Mouse (Mus musculus) macrophage (primary cell): ENCODE measurements around the gene Il12rb2. TPM values are rescaled to one million over a fixed set of nuclear protein-coding genes. Genes with fewer than 3 reads are reported as not detected.
A peak's percentile ranks its signal among the peaks of the same experiment; 100 is the strongest.

Experiments
- H3K27ac ChIP-seq: fragments of 350-480 bp; formaldehyde crosslinking; 2 replicates; pipeline ENCODE4 v1.9.0; 2021
- H3K36me3 ChIP-seq: fragments of 350-480 bp; formaldehyde crosslinking; 2 replicates; pipeline ENCODE4 v1.9.0; 2021; ENCODE audit errors: inconsistent target
- H3K4me3 ChIP-seq: fragments of 350-480 bp; formaldehyde crosslinking; 2 replicates; pipeline ENCODE4 v1.9.0; 2021; ENCODE audit errors: inconsistent target
- H3K79me2 ChIP-seq: fragments of 350-480 bp; formaldehyde crosslinking; 2 replicates; pipeline ENCODE4 v1.9.0; 2021; ENCODE audit errors: inconsistent target
- WGBS: methylation state at CpG from one replicate; pipeline ENCODE4 v1.1.7; 2026; ENCODE audit warnings: inconsistent platforms; ENCODE audit not compliant: missing documents; 5-methylcytosine and 5-hydroxymethylcytosine counted together
- polyA plus RNA-seq: library from polyadenylated mRNA; stranded (reverse); fragments of 250-400 nt; gene quantifications from 3 replicates; pipeline ENCODE4 v1.2.4, GENCODE M21; 2018; ENCODE audit warnings: inconsistent platforms
- total RNA-seq, 78 experiments: library from RNA; depleted of rRNA; stranded (reverse); fragments of 250-400 nt; gene quantifications; 1 replicate in 9 of 78; 2 replicates in 24 of 78; 3 replicates in 43 of 78; 4 replicates in 2 of 78; pipeline ENCODE4 v1.2.4; 2018; ENCODE audit warnings: inconsistent platforms in 56 of 78

Gene Il12rb2
- 10 to 100 TPM in 7 of 26 experiments, 1 to 10 TPM in 19; 4.6 to 14.0 (median 8.1) TPM for total RNA-seq (2018; cell fraction: chromatin; rRNA removed)
- 10 to 100 TPM; 12.0 to 38.1 (median 22.0) TPM for total RNA-seq (2018; cell fraction: cytosol; rRNA removed)
- total RNA-seq (2018; cell fraction: nucleus; rRNA removed): 10 to 100 TPM in 23 of 26 experiments, 1 to 10 TPM in 3; 8.7 to 31.6 (median 17.0) TPM
- 12.6 to 33.6 TPM (median 23.0 TPM) in 3 replicates for polyA plus RNA-seq

DNA sequence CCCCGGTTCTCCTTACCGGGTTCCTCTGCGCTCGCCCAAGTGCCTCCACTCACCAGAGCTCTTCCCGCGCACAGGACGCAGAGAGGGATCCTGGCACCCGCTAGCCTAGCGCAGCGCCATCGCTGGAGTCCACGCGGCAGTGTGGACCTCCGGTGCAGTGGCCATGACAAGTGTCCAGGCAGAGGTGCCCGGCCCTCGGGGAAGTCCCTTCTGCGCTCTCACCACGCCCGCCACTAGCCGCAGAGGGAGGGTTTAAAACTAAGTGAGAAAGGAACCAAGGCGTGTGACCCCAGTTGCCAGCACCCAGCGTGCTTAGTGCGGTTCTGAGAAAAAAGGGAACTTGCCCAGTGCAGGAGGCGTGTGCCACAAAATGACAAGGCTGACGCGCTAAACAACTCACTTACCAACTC, at the start of gene Il12rb2:
TSS of gene Il12rb2 (minus strand) at position 207 of the 410 bp plus-strand sequence.
- 2% methylated on average over 25 of the region's 26 CpGs for WGBS
- Histone ChIP-seq H3K4me3 (peak within 1 kb of the TSS; percentile 60), H3K27ac (peak within 1 kb of the TSS; percentile 44)

DNA sequence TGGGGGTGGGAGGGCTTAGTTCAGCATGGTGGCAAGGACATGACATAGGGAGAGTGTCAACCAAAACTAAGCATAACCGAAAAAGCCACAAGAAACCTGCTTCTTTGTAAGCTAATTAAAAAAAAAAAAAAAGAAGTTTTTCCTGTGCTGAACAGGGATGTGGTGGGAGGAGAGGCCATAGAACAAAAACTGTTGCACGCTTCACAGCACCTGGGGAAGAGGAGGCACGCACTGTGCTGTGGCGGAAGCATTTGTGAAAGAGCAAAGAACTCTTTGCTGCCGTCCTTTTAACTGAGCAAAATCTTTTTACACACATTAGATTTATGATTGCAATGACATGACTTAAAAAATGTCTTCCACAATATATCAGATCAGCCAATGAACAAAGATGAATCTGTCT, 45.8 kb upstream of the Il12rb2 start:
- H3K36me3 ChIP-seq: no peaks in the 10 kb centered on the region
- no peaks in the 10 kb centered on the region for H3K79me2 ChIP-seq
- H3K4me3 ChIP-seq: no peak overlapping the region
- H3K27ac ChIP-seq: no peak overlapping the region
- WGBS: 52% methylated on average over 5 of the region's 5 CpGs

More for the DNA sequence above, at the start of gene Il12rb2:
- Histone ChIP-seq H3K36me3 (no peaks in the 10 kb centered on the region), H3K79me2 (no peaks in the 10 kb centered on the region)

GRCm38 (mm10) chr6:67416557-67416956, 40.6 kb upstream of the Il12rb2 start:
- H3K36me3 ChIP-seq: no peaks in the 10 kb centered on the region
- no peak overlapping the region for H3K4me3 ChIP-seq
- H3K27ac ChIP-seq: no peak overlapping the region
- no peaks in the 10 kb centered on the region for H3K79me2 ChIP-seq
- WGBS: 24% methylated on average over 2 of the region's 3 CpGs

GRCm38 (mm10) chr6:67415276-67415675, 39.3 kb upstream of the Il12rb2 start:
- Histone ChIP-seq H3K27ac (0 out of 2 replicates have a peak overlapping the region, but pooled peaks have one; percentile 19), H3K79me2 (no peaks in the 10 kb centered on the region), H3K4me3 (no peak overlapping the region), H3K36me3 (no peaks in the 10 kb centered on the region)
- 38% methylated on average over 5 of the region's 5 CpGs for WGBS

DNA sequence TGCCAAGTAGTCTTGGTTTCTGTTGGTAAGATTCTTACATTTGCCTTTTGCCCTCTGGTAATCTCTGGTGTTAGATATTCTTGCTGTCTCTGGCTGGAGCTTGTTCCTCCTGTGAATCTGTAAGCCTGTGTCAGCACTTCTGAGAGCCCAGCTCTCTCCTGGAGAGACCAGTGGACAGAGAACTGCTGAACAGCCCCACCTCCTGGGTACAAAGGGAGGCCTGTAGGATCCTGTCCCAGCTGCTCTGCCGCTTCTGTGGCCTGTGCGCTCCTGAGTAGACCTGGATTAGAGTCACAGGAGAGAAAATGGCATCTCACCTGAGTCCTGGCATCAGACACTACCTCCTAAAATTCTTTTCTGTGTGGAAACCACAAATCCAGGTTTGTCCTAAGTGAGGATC, 37.4 kb upstream of the Il12rb2 start:
- 82% methylated on average over 2 of the region's 2 CpGs for WGBS
- H3K36me3 ChIP-seq: no peaks in the 10 kb centered on the region

GRCm38 (mm10) chr6:67405281-67405682, 29.3 kb upstream of the Il12rb2 start:
- Histone ChIP-seq H3K4me3 (no peak overlapping the region), H3K79me2 (no peaks in the 10 kb centered on the region), H3K27ac (no peak overlapping the region), H3K36me3 (no peaks in the 10 kb centered on the region)
- WGBS: 94% methylated on average over 3 of the region's 3 CpGs

More for the DNA sequence above, 37.4 kb upstream of the Il12rb2 start:
- Histone ChIP-seq H3K79me2 (no peaks in the 10 kb centered on the region), H3K27ac (no peak overlapping the region), H3K4me3 (no peak overlapping the region)

- Histone ChIP-seq H3K36me3 (no peaks in the 10 kb centered on the region), H3K79me2 (no peaks in the 10 kb centered on the region), H3K27ac (no peak overlapping the region), H3K4me3 (no peak overlapping the region)
- 95% methylated on average over 5 of the region's 5 CpGs for WGBS
Measured at GRCm38 (mm10) chr6:67399551-67399950, 23.6 kb upstream of the Il12rb2 start.

DNA sequence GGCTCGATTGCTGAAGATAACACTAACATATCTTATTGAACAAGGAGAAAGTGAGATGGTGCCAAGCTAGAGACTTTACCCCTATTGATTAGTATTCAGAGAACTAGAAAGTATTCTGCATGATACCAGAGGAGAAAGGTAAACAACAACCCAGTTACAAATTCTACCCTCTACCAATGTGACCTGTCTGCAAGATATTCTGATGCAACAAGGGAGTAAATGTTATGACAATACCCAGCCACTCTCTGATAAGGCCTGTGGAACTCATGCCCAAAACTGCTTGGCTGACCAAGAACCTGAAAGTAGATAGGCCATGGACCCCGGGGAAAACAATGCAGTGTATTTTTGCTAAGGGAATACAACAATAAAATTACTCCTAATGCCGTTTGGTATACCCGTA, 10.2 kb downstream of the Il12rb2 start:
- Histone ChIP-seq H3K4me3 (no peak overlapping the region), H3K79me2 (no peaks in the 10 kb centered on the region), H3K27ac (no peak overlapping the region), H3K36me3 (no peaks in the 10 kb centered on the region)
- 95% methylated on average over 4 of the region's 4 CpGs for WGBS

DNA sequence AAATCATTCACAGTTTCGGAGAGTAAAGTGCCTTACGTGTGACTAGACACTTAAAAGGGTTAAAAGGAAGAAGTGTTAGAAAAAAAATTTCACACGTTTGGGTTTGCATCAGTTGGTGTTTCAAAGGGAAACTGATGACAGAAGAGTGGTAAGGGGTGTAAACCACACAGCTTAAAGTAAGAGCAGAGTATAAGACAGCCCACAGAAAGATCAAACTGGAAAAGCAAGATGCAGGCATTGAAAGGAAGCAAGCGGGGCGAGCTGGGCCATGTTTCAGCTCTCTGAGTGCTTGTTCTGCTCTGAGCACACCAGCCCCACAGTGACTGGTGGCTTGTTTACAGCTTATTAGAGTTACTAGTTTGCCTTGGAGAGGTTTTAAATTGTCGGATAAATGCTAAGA, 27.9 kb downstream of the Il12rb2 start:
- H3K36me3 ChIP-seq: no peaks in the 10 kb centered on the region
- H3K4me3 ChIP-seq: no peak overlapping the region
- no peaks in the 10 kb centered on the region for H3K79me2 ChIP-seq
- WGBS: 55% methylated on average over 6 of the region's 6 CpGs
- H3K27ac ChIP-seq: no peak overlapping the region

GRCm38 (mm10) chr6:67339494-67339893, 36.5 kb downstream of the Il12rb2 start:
- no peak overlapping the region for H3K27ac ChIP-seq
- no peaks in the 10 kb centered on the region for H3K36me3 ChIP-seq
- no peak overlapping the region for H3K4me3 ChIP-seq
- H3K79me2 ChIP-seq: no peaks in the 10 kb centered on the region

DNA sequence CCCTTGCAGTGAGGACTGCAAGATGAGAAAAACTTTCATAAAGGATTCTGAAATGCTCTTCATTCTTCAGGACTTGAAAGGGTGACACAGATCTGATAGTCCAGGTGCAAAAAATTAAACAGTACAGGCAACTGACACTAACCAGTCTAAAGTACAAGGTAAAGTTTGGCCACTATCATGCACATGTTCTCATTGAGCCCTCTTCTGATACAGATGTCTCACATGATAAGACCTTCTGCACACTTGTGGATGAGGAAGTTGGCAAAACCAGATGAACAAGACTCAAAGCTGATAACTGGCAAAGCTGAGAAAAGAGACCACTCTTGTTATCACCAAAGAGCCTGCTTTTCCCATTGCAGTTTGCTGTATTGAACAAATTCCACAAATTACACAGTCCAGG, 38.0 kb downstream of the Il12rb2 start:
- H3K27ac ChIP-seq: no peak overlapping the region
- no peak overlapping the region for H3K4me3 ChIP-seq
- no peaks in the 10 kb centered on the region for H3K36me3 ChIP-seq
- no peaks in the 10 kb centered on the region for H3K79me2 ChIP-seq

DNA sequence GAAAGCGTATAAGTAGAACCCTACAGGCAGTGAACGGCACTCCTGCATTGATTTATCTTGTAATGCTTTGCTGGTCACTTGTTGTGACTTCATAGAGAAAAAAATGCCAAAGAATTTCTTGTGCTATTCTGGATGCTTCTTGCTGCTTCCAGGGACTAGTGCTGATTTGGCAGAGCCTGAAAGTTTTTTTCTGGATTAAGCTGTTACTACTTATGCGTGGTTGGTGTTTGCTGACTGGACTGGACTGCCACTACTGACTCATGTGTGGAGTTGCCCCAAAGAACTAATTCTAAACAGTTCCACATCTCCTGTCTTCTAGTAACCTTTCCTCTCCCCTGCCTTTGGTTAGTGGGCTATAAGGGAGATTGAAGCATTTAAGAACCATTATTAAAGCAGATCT, 52.2 kb downstream of the Il12rb2 start:
- no peak overlapping the region for H3K4me3 ChIP-seq
- WGBS: 84% methylated on average over 3 of the region's 3 CpGs
- H3K27ac ChIP-seq: no peak overlapping the region
- no peaks in the 10 kb centered on the region for H3K79me2 ChIP-seq
- no peaks in the 10 kb centered on the region for H3K36me3 ChIP-seq

- WGBS: 24% methylated on average over 6 of the region's 10 CpGs
- H3K4me3 ChIP-seq: no peak overlapping the region
- H3K36me3 ChIP-seq: no peaks in the 10 kb centered on the region
- no peak overlapping the region for H3K27ac ChIP-seq
- H3K79me2 ChIP-seq: no peaks in the 10 kb centered on the region
Measured at GRCm38 (mm10) chr6:67318451-67318850, 57.5 kb downstream of the Il12rb2 start.

GRCm38 (mm10) chr6:67317827-67318338, 58.1 kb downstream of the Il12rb2 start:
- 83% methylated on average over 8 of the region's 8 CpGs for WGBS
- Histone ChIP-seq H3K4me3 (no peak overlapping the region), H3K27ac (no peak overlapping the region), H3K79me2 (no peaks in the 10 kb centered on the region), H3K36me3 (no peaks in the 10 kb centered on the region)

GRCm38 (mm10) chr6:67317068-67317467, 58.9 kb downstream of the Il12rb2 start:
- 90% methylated on average over 5 of the region's 5 CpGs for WGBS
- H3K27ac ChIP-seq: no peak overlapping the region
- no peaks in the 10 kb centered on the region for H3K79me2 ChIP-seq
- no peak overlapping the region for H3K4me3 ChIP-seq
- H3K36me3 ChIP-seq: no peaks in the 10 kb centered on the region

GRCm38 (mm10) chr6:67314697-67315096, 61.3 kb downstream of the Il12rb2 start:
- Histone ChIP-seq H3K4me3 (no peak overlapping the region), H3K36me3 (no peaks in the 10 kb centered on the region), H3K27ac (no peak overlapping the region), H3K79me2 (no peaks in the 10 kb centered on the region)
- 94% methylated on average over 1 of the region's 1 CpGs for WGBS
